Mouse (Mus musculus) induced T-regulatory cell, adult 2 months (primary cell): ENCODE data around the gene Mest.

Experiments used
- DNase-seq: peaks from one replicate; pipeline ENCODE4 v3.0.0-alpha.2; 2012; ENCODE audit warnings: low read depth

Mest gene

GRCm38 (mm10) chr6:30703977-30704602 lies 19.3 kb upstream of the Mest start:
- no peak for DNase-seq

GRCm38 (mm10) chr6:30709115-30709514 lies 14.2 kb upstream of the Mest start:
- DNase-seq = no peak

- no peak for DNase-seq
Observed at GRCm38 (mm10) chr6:30710371-30711364, 12.7 kb upstream of the Mest start.

GRCm38 (mm10) chr6:30711365-30711763 lies 12.0 kb upstream of the Mest start:
- DNase-seq = no peak

- no peak for DNase-seq
Observed at GRCm38 (mm10) chr6:30712484-30712883, 10.9 kb upstream of the Mest start.

- no peak for DNase-seq
Observed at GRCm38 (mm10) chr6:30713455-30713854, 9.9 kb upstream of the Mest start.

- DNase-seq = no peak
Observed at GRCm38 (mm10) chr6:30713896-30714295, 9.5 kb upstream of the Mest start.

- DNase-seq = no peak
Observed at GRCm38 (mm10) chr6:30714891-30715471, 8.4 kb upstream of the Mest start.

- no peak for DNase-seq
Observed at GRCm38 (mm10) chr6:30716796-30717195, 6.6 kb upstream of the Mest start.

- no peak for DNase-seq
Observed at GRCm38 (mm10) chr6:30722385-30723164, 772 bp upstream of the Mest start.

GRCm38 (mm10) chr6:30730301-30730971 lies 7.1 kb downstream of the Mest start:
- no peak for DNase-seq

GRCm38 (mm10) chr6:30732571-30733130 lies 9.3 kb downstream of the Mest start:
- no peak for DNase-seq

- peak; percentile 7 for DNase-seq
Observed at GRCm38 (mm10) chr6:30734465-30734864, 11.1 kb downstream of the Mest start.

- DNase-seq = peak; percentile 45
Observed at GRCm38 (mm10) chr6:30734988-30735727, 11.8 kb downstream of the Mest start.

GRCm38 (mm10) chr6:30735728-30736371 lies 12.5 kb downstream of the Mest start:
- peak; percentile 33 for DNase-seq

- peak; percentile 31 for DNase-seq
Observed at GRCm38 (mm10) chr6:30736372-30736762, 13.0 kb downstream of the Mest start.

- DNase-seq = peak; percentile 39
Observed at GRCm38 (mm10) chr6:30736864-30737547, 13.7 kb downstream of the Mest start.

- peak; percentile 46 for DNase-seq
Observed at GRCm38 (mm10) chr6:30737548-30738463, 14.5 kb downstream of the Mest start.
